Mouse (Mus musculus) heart, embryonic 15.5 days (tissue): Measurements from ENCODE around the gene Slc38a4. TPM values are rescaled to one million over a fixed set of nuclear protein-coding genes. Genes with fewer than 3 reads are reported as not detected.

Experiments used
- ATAC-seq: fragments of 200-750 bp; cut with Nextera tagmentation; replicated peaks from 2 replicates; pipeline ENCODE4 v1.8.0; 2017; ENCODE audit warnings: low read depth, moderate TSS enrichment; ENCODE audit not compliant: insufficient number of reproducible peaks, insufficient read depth, low FRiP score
- H3K27ac ChIP-seq: fragments of 300-500 bp; sonication (generic); 2 replicates; pipeline ENCODE4 v1.5.1; 2015; ENCODE audit warnings: mild to moderate bottlenecking, inconsistent platforms
- H3K27me3 ChIP-seq: fragments of 300-500 bp; sonication (generic); 2 replicates; pipeline ENCODE4 v1.6.1; 2015; ENCODE audit warnings: inconsistent platforms
- H3K36me3 ChIP-seq: fragments of 300-500 bp; sonication (generic); 2 replicates; pipeline ENCODE4 v1.6.1; 2015; ENCODE audit warnings: mild to moderate bottlenecking, inconsistent platforms
- H3K4me1 ChIP-seq: fragments of 300-500 bp; sonication (generic); replicated peaks from 2 replicates; pipeline ENCODE4 v1.6.1; 2015; ENCODE audit warnings: inconsistent platforms
- H3K4me2 ChIP-seq: fragments of 300-500 bp; sonication (generic); 2 replicates; pipeline ENCODE4 v1.6.1; 2015; ENCODE audit warnings: inconsistent platforms, mild to moderate bottlenecking, moderate library complexity
- H3K4me3 ChIP-seq: fragments of 300-500 bp; sonication (generic); 2 replicates; pipeline ENCODE4 v1.5.1; 2015; ENCODE audit warnings: mild to moderate bottlenecking, inconsistent platforms
- H3K9ac ChIP-seq: fragments of 300-500 bp; sonication (generic); 2 replicates; pipeline ENCODE4 v1.6.1; 2015; ENCODE audit warnings: mild to moderate bottlenecking, inconsistent platforms
- H3K9me3 ChIP-seq: fragments of 300-500 bp; sonication (generic); replicated peaks from 2 replicates; pipeline ENCODE4 v1.6.1; 2016; ENCODE audit warnings: inconsistent platforms
- WGBS: fragments of 180-500 bp; shearing (Covaris S2); methylation state at CpG from one replicate; pipeline ENCODE4 v1.1.7; 2015; ENCODE audit warnings: mixed read lengths; 5-methylcytosine and 5-hydroxymethylcytosine counted together
- polyA plus RNA-seq: library from polyadenylated mRNA; unstranded; fragments of >200 nt; fragmentation: Nextera tagmentation; extraction: Ambion mirVana; gene quantifications from 2 replicates; pipeline ENCODE4 v1.2.1, GENCODE M21; 2015

Slc38a4 gene
- polyA plus RNA-seq, 1 experiment from 2014 or later, result 103 TPM

DNA sequence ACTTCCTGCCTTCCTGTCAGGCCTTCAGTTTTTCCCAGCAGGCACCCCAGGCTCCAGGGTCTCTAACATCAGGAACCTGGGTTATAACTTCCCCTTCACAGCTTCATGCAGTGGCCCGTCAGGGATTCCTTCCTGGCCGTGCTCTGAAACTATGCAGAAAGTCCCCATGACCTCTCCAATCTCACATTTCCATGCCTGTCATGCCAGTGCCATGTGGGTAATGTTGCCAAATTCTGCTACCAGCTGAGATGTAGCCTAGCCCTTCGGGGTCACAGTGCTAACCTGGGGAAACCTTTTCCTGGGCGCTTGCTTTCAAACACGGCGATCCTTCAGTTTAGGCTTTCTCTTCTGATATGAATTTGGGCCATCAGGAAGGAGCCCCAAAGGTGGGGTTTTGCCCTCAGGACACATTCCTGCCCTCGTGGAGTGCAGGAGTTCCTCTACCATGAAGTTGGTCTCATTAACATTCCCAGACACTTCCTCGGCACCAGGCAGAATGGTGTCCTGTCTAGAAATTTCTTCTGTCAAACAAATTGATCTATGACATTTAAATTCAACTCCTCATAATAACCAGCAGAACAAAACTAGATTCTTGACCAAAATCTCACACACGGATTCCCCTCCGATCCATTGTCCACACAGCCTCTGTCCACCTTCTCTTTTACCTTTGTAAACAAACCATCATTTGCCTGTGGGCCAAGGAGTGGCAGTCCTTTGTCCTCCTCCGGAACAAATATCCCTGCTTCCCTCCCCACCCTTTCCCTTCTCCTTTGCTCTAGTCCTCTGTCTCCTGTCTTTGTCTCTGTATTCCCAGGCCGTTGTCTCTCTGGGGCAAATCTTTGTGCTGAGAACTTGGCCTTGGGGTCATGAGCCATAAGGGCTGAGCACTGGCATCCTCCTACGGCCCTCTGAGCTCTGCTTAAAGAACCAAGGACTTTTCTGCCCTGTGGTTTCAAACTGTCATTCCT lies 17.4 kb upstream of the Slc38a4 start:
- 56% methylated on average over 13 of the region's 13 CpGs for WGBS

DNA sequence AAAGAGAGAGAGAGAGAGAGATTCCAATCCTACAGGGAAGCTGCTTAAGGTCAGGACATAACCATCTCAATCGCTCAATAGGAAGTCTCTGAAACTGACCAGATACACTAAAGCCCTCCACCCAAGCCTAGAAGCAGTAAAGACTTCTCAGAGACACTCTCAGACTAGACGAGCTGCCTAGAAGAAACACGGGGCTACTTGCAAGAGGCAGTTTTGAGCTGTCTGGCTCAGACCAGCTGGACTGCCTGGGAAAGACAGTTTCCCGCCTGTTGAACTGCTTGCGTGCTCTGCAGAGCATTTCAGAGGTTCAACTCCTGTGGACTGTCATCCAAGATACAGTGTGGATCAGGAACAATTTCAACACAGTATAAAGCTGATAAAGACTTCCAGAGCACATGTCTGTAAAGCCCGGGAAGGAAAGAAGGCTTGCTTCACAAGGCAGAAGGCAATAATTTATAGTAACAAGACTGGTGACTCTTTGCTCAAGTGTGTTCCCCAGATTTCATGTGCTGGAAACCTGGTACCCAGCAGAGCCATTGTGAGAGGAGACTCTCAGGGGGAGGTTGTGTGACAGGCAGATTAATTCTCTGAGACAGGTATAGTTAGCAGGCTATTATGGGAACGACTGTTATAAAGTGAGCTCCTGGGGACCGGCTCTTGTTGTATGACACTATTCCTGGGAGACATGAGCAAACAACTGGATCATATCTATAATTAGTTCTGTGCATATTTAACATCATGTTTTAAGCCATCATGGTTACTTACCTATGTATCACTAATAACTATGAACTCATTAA lies 11.8 kb upstream of the Slc38a4 start:
- H3K36me3 ChIP-seq, result no peaks in the 10 kb centered on the region
- H3K27me3 ChIP-seq, result no peaks in the 10 kb centered on the region
- no peak overlapping the region for H3K4me2 ChIP-seq
- 0 out of 2 replicates have a peak, but pooled peaks have one; percentile 35 for ATAC-seq
- H3K9ac ChIP-seq, result no peak overlapping the region
- H3K4me1 ChIP-seq, result peaks cover 15% of the 10 kb centered on the region
- H3K4me3 ChIP-seq, result no peak overlapping the region
- WGBS, result 21% methylated on average over 8 of the region's 8 CpGs
- H3K27ac ChIP-seq, result peak overlapping the region; percentile 63
- H3K9me3 ChIP-seq, result no peaks in the 10 kb centered on the region

More for the DNA sequence above, 17.4 kb upstream of the Slc38a4 start:
- Histone ChIP-seq H3K27me3 (no peaks in the 10 kb centered on the region), H3K4me2 (no peak overlapping the region), H3K9ac (no peak overlapping the region), H3K9me3 (no peaks in the 10 kb centered on the region), H3K27ac (no peak overlapping the region), H3K36me3 (no peaks in the 10 kb centered on the region), H3K4me3 (no peak overlapping the region), H3K4me1 (peaks cover 13% of the 10 kb centered on the region)
- no peak for ATAC-seq

DNA sequence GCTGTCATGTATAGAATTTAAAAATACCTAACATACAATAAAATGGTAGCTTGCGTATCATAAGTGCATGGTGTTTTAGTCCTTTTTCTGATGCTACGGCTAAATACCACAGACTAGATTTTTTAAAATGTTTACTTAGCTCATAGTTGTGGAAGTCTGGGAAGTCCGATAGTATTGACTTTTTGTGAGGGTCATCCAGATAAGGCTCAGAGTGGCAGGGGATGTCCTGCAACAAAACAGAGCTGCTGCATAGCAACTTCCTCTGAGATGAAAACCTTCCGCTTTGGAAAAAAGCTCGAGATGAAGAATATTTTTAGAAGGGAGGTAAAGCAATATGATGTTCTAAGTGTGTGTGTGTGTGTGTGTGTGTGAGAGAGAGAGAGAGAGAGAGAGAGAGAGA lies 11.2 kb upstream of the Slc38a4 start:
- H3K4me2 ChIP-seq, result no peak overlapping the region
- WGBS, result 43% methylated on average over 5 of the region's 5 CpGs
- peaks cover 15% of the 10 kb centered on the region for H3K4me1 ChIP-seq
- no peak overlapping the region for H3K4me3 ChIP-seq
- peak overlapping the region; percentile 63; the same call in 1 of the 2 replicates for H3K27ac ChIP-seq
- ATAC-seq, result no peak
- H3K36me3 ChIP-seq, result no peaks in the 10 kb centered on the region
- no peak overlapping the region for H3K9ac ChIP-seq
- H3K27me3 ChIP-seq, result no peaks in the 10 kb centered on the region
- no peaks in the 10 kb centered on the region for H3K9me3 ChIP-seq

DNA sequence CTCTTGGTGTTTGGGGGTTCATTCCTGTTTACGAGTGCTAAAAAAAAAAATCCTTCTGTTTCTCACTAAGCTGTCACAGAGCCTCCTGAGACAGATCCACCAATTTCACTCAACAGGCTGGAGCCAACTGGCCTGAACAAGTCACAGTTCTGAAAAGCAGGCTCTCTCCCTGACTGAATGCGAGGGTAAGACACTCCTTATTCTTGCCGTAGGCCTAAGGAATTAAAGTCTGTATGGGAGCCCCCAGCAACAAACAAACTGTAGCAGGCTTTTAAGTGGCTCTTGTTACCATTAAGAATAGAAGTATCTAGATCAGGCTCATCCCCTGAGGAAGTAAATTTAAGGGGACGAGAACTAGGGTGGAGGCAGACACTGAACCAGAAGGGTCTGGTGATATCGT lies 7.5 kb upstream of the Slc38a4 start:
- 84% methylated on average over 5 of the region's 5 CpGs for WGBS
- Histone ChIP-seq H3K36me3 (no peaks in the 10 kb centered on the region), H3K4me1 (peaks cover 17% of the 10 kb centered on the region), H3K4me2 (no peak overlapping the region), H3K4me3 (no peak overlapping the region), H3K9ac (no peak overlapping the region), H3K27me3 (no peaks in the 10 kb centered on the region), H3K27ac (no peak overlapping the region), H3K9me3 (no peaks in the 10 kb centered on the region)
- ATAC-seq, result no peak

DNA sequence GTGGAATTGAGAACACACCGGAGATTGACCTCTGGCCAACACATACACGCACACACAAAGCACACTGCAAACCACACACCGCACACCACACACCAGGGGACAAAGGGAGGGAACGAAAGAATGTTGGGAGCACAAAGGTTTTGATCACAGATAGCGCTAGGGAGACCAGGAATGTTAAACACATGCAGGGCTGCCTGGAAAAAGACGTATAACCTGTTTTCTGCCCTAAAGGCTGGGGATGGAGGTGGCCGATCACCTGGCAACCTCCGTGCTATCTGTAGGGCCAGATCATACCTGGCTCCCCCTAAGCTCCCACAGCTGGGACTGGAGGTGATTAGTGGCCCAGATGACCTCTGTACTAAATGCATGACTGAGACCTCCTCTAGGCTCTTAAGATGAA lies 5.2 kb upstream of the Slc38a4 start:
- Histone ChIP-seq H3K4me3 (no peak overlapping the region), H3K27ac (no peak overlapping the region), H3K36me3 (no peaks in the 10 kb centered on the region), H3K27me3 (no peaks in the 10 kb centered on the region), H3K4me2 (no peak overlapping the region), H3K9me3 (no peaks in the 10 kb centered on the region), H3K4me1 (0 out of 2 replicates have a peak, but pooled peaks cover 3% of the 10 kb centered on the region), H3K9ac (no peak overlapping the region)
- no peak for ATAC-seq
- 87% methylated on average over 8 of the region's 8 CpGs for WGBS

DNA sequence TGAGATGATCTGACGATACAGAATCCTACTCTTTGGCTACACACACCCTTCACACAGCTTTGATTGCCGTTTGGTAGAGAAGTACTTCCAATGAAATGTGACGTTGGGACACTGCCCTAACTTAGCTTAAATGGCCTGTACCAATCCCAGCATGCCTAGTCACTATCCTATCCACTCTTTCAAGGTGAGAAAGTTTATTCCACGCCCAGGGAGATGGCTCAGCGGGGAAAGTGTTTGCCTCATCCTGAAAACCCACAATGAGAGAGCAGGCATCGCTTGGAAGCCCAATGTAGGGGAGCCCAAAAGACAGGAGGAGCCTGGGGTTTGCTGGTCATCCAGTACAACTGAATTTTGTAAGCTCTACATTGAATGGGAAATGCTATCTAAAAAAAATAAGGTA lies 4.8 kb upstream of the Slc38a4 start:
- ATAC-seq, result no peak
- WGBS, result 94% methylated on average over 6 of the region's 6 CpGs
- Histone ChIP-seq H3K4me3 (no peak overlapping the region), H3K27ac (no peak overlapping the region), H3K4me1 (0 out of 2 replicates have a peak, but pooled peaks cover 3% of the 10 kb centered on the region), H3K4me2 (no peak overlapping the region), H3K9me3 (no peaks in the 10 kb centered on the region), H3K9ac (no peak overlapping the region), H3K27me3 (no peaks in the 10 kb centered on the region), H3K36me3 (no peaks in the 10 kb centered on the region)

DNA sequence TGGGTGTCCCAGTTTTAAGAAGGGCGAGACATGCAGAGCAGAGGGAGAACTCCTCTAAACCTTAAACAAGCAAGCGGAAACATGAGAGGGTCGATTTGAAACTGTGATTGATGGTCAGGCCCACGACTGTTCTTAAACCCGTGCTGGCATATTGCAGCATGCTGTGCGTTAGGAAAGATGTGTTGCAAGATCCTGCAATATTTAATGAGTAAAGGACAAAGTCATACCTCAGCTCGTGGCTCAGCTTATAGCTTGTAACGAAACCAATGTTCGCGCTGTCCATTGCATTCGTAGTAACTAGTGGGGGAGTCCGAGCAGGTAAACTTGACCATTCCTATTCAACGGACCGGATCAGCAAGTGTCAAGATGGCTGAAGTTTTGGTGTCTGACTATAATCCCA lies 4.3 kb upstream of the Slc38a4 start:
- Histone ChIP-seq H3K4me1 (0 out of 2 replicates have a peak, but pooled peaks cover 3% of the 10 kb centered on the region), H3K4me2 (no peak overlapping the region), H3K9ac (no peak overlapping the region), H3K27ac (no peak overlapping the region), H3K9me3 (no peaks in the 10 kb centered on the region), H3K4me3 (no peak overlapping the region), H3K36me3 (no peaks in the 10 kb centered on the region), H3K27me3 (no peaks in the 10 kb centered on the region)
- no peak for ATAC-seq
- WGBS, result 88% methylated on average over 14 of the region's 14 CpGs

DNA sequence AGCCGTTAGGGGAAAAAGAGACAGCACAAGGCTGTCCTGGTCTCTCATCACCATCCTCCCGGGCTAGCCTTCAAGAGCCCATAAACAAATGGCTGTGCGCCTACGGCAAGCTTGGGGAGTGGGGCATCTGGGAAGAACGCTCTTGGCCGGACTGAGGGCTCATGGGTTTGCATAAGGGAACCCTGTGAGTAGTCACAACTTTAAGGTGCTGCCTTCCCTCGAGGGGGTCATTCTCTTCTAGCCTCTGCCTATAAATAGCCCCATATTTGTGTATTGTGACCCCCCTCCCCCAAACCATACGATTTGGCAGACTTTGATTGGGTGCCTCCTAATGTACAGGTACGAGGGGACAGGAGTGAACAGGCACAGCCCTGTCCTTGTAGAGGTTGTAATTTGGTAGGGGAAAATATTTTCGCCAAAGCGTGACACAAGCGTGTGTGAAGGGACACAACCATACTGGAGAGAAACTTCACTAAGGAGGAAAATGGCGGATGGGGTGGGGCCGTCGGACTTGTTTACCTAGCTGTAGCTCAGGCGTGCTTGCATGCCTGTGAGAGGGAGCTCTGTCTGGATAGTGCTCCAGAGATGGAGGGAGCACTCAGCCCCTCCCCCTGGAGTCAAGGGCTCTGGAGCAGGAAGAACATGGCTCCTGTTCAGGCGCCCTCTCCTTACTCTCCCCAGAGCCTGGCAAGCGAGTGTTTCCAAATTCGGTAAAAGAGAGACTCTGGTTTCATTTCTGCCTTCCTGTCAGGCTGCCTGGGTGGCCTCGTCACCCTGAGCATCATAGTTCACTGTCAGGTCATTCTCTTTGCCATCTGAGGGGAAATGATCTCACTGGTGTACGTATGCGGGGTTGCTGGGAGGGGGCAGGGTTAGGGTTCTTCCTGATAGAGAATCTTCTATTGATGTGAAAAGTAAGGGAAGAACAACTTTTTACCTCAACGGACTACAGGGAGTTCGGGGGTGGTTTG lies 3.6 kb upstream of the Slc38a4 start:
- H3K9ac ChIP-seq, result no peak overlapping the region
- WGBS, result 74% methylated on average over 24 of the region's 24 CpGs
- no peaks in the 10 kb centered on the region for H3K36me3 ChIP-seq
- H3K27me3 ChIP-seq, result no peaks in the 10 kb centered on the region
- 0 out of 2 replicates have a peak, but pooled peaks cover 3% of the 10 kb centered on the region for H3K4me1 ChIP-seq
- no peak for ATAC-seq
- no peaks in the 10 kb centered on the region; the same call in 1 of the 2 replicates for H3K9me3 ChIP-seq
- no peak overlapping the region for H3K4me3 ChIP-seq
- no peak overlapping the region for H3K4me2 ChIP-seq
- no peak overlapping the region for H3K27ac ChIP-seq

DNA sequence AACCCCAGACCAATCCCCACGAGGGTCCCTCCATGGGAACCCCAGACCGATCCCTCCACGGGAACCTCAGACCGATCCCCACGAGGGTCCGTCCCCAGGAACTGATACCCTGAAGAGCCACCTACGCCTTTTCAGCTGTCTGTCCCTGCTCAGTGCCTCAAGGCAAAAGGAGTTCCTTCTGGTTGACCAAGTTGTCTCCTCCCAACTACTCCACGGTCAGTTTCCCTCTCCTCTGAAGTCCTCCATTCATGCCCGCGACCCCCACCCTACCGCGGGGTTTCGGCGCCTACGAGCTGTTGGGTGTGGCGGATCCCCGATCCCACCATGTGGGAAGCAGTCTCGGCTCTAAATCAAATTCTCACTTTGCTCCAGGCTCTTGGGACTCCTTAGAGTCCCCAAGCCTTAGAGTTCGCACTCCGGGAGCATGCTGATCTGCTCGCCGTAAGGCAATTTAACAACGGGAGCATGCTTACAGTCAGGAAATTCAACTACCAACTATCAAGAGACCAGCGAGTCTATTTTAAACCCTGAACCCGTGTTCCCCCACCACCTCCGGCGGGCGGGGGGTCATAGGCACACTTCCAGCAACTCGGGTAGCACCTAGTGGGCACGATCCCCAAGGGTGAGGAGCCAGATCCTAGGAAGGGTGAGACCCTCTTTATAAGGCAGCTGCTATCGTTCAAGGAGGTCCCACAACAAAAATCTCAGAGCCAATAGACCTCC lies 828 bp downstream of the Slc38a4 start:
- peaks cover 16% of the 10 kb centered on the region for H3K4me1 ChIP-seq
- ATAC-seq, result no peak; the same call in 1 of the 2 replicates
- WGBS, result 43% methylated on average over 31 of the region's 31 CpGs

DNA sequence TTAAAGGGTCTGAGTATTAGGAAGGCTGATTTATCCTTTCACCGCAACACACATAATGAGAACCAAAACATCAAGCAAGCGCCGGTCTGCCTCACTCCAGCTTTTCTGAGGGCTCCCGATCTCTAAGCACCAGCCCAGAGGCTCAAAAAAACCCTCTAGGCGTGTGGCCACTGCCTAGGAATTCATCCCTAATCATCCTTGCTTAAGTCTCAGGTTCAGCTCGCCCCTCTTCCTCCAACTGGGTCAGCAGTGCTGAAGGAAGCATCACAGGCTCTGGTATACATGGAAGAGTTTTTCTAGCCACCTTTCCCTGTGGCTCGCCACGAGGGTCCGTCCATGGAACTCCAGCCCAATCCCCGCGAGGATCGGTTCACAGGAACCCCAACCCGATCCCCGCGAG lies 1.6 kb downstream of the Slc38a4 start:
- Histone ChIP-seq H3K27ac (peak overlapping the region; percentile 86), H3K9ac (peak overlapping the region; percentile 73), H3K36me3 (no peaks in the 10 kb centered on the region), H3K4me3 (peak overlapping the region; percentile 56), H3K27me3 (no peaks in the 10 kb centered on the region), H3K4me2 (peak overlapping the region; percentile 57), H3K9me3 (no peaks in the 10 kb centered on the region; the same call in 1 of the 2 replicates), H3K4me1 (peaks cover 20% of the 10 kb centered on the region)
- WGBS, result 39% methylated on average over 15 of the region's 15 CpGs
- no peak for ATAC-seq

More for the DNA sequence above, 828 bp downstream of the Slc38a4 start:
- Histone ChIP-seq H3K27ac (peak overlapping the region; percentile 86), H3K4me3 (peak overlapping the region; percentile 56), H3K4me2 (peak overlapping the region; percentile 57), H3K36me3 (no peaks in the 10 kb centered on the region), H3K9ac (peak overlapping the region; percentile 73), H3K27me3 (no peaks in the 10 kb centered on the region), H3K9me3 (no peaks in the 10 kb centered on the region; the same call in 1 of the 2 replicates)
